Mouse (Mus musculus) testis, adult 2 months (tissue): ENCODE data around the gene Prok1.
A peak's percentile ranks its signal among the peaks of the same experiment; 100 is the strongest.

Experiments used
- CTCF ChIP-seq: fragments of 200-500 bp; IDR thresholded peaks from 2 replicates; pipeline ENCODE4 v1.5.1; 2012; ENCODE audit warnings: low read depth, mild to moderate bottlenecking, inconsistent platforms, low read length, moderate library complexity; ENCODE audit not compliant: control insufficient read depth, insufficient read depth, insufficient replicate concordance
- POLR2A ChIP-seq: fragments of 200-500 bp; IDR thresholded peaks from 2 replicates; pipeline ENCODE4 v1.6.1; 2012; ENCODE audit warnings: low read depth, mild to moderate bottlenecking, inconsistent platforms, low read length, moderate library complexity; ENCODE audit not compliant: control insufficient read depth

GRCm38 (mm10) chr3:107233351-107233813 lies 6.1 kb downstream of the Prok1 start:
- no peak for TF ChIP-seq POLR2A
- peak; percentile 47; the same call in 1 of the 2 replicates for TF ChIP-seq CTCF
